Mouse (Mus musculus) G1E-ER4 (cell line): ENCODE measurements around the gene Akap6. TPM values are rescaled to one million over a fixed set of nuclear protein-coding genes. Genes with fewer than 3 reads are reported as not detected.

Experiments used
- GATA1 ChIP-seq: IDR thresholded peaks from one replicate; pipeline ENCODE4 v1.8.0; 2012; ENCODE audit warnings: low read length, inconsistent platforms
- polyA plus RNA-seq: library from polyadenylated mRNA; stranded (reverse); fragments of >175 nt; gene quantifications from 2 replicates; pipeline ENCODE4 v1.2.3, GENCODE M21; 2012

Akap6 gene
- polyA plus RNA-seq, 1 experiment = not detected

- no peak for TF ChIP-seq GATA1
Observed at GRCm38 (mm10) chr12:52700697-52701191, 1.6 kb downstream of the Akap6 start.

GRCm38 (mm10) chr12:52701201-52701641 is 2.0 kb downstream of the Akap6 start:
- TF ChIP-seq GATA1 = no peak

GRCm38 (mm10) chr12:52702368-52702967 is 3.3 kb downstream of the Akap6 start:
- TF ChIP-seq GATA1 = no peak

- no peak for TF ChIP-seq GATA1
Observed at GRCm38 (mm10) chr12:52704081-52704480, 4.9 kb downstream of the Akap6 start.

GRCm38 (mm10) chr12:52704810-52705209 is 5.6 kb downstream of the Akap6 start:
- no peak for TF ChIP-seq GATA1

GRCm38 (mm10) chr12:52711382-52711781 is 12.2 kb downstream of the Akap6 start:
- TF ChIP-seq GATA1 = no peak

- TF ChIP-seq GATA1 = no peak
Observed at GRCm38 (mm10) chr12:52711857-52712640, 12.9 kb downstream of the Akap6 start.

GRCm38 (mm10) chr12:52718392-52718791 is 19.2 kb downstream of the Akap6 start:
- no peak for TF ChIP-seq GATA1

- TF ChIP-seq GATA1 = no peak
Observed at GRCm38 (mm10) chr12:52719232-52719631, 20.0 kb downstream of the Akap6 start.

- TF ChIP-seq GATA1 = no peak
Observed at GRCm38 (mm10) chr12:52719681-52720080, 20.5 kb downstream of the Akap6 start.

GRCm38 (mm10) chr12:52726434-52727231 is 27.4 kb downstream of the Akap6 start:
- TF ChIP-seq GATA1 = no peak

- no peak for TF ChIP-seq GATA1
Observed at GRCm38 (mm10) chr12:52729396-52729795, 30.2 kb downstream of the Akap6 start.

- TF ChIP-seq GATA1 = no peak
Observed at GRCm38 (mm10) chr12:52737151-52737550, 38.0 kb downstream of the Akap6 start.

GRCm38 (mm10) chr12:52739326-52739725 is 40.1 kb downstream of the Akap6 start:
- TF ChIP-seq GATA1 = no peak

GRCm38 (mm10) chr12:52741801-52742200 is 42.6 kb downstream of the Akap6 start:
- no peak for TF ChIP-seq GATA1

- no peak for TF ChIP-seq GATA1
Observed at GRCm38 (mm10) chr12:52750006-52750405, 50.8 kb downstream of the Akap6 start.
